Mouse (Mus musculus) limb, embryonic 14.5 days (tissue): ENCODE results near the gene Nop53. TPM values are rescaled to one million over a fixed set of nuclear protein-coding genes. Genes with fewer than 3 reads are reported as not detected.

Source experiments
- ATAC-seq: fragments of 200-750 bp; cut with Nextera tagmentation; 2 replicates; pipeline ENCODE4 v1.8.0; 2017; ENCODE audit warnings: low read depth, moderate number of reproducible peaks, moderate TSS enrichment; ENCODE audit not compliant: low FRiP score
- DNase-seq: peaks from one replicate; pipeline ENCODE4 v3.0.0-alpha.2; 2015; ENCODE audit warnings: low spot score
- H3K27ac ChIP-seq: fragments of 300-500 bp; sonication (generic); replicated peaks from 2 replicates; pipeline ENCODE4 v1.5.1; 2014; ENCODE audit warnings: low read depth, mild to moderate bottlenecking, low read length, moderate library complexity, mixed read lengths
- H3K27me3 ChIP-seq: fragments of 300-500 bp; sonication (generic); 2 replicates; pipeline ENCODE4 v1.6.1; 2014; ENCODE audit warnings: low read length, mixed read lengths; ENCODE audit not compliant: control insufficient read depth, insufficient read depth
- H3K36me3 ChIP-seq: fragments of 300-500 bp; sonication (generic); 2 replicates; pipeline ENCODE4 v1.6.1; 2014; ENCODE audit warnings: mild to moderate bottlenecking, low read length, moderate library complexity, mixed read lengths; ENCODE audit not compliant: control insufficient read depth, insufficient read depth
- H3K4me1 ChIP-seq: fragments of 300-500 bp; sonication (generic); 2 replicates; pipeline ENCODE4 v1.6.1; 2014; ENCODE audit warnings: antibody characterized with exemption, low read length, mixed read lengths; ENCODE audit not compliant: control insufficient read depth, insufficient read depth
- H3K4me2 ChIP-seq: fragments of 300-500 bp; sonication (generic); replicated peaks from 2 replicates; pipeline ENCODE4 v1.6.1; 2014; ENCODE audit warnings: low read depth, mild to moderate bottlenecking, low read length, moderate library complexity; ENCODE audit not compliant: severe bottlenecking
- H3K4me3 ChIP-seq: fragments of 300-500 bp; sonication (generic); replicated peaks from 2 replicates; pipeline ENCODE4 v1.5.1; 2014; ENCODE audit warnings: low read length
- H3K9ac ChIP-seq: fragments of 300-500 bp; sonication (generic); 2 replicates; pipeline ENCODE4 v1.6.1; 2014; ENCODE audit warnings: mild to moderate bottlenecking, low read depth, low read length, moderate library complexity; ENCODE audit not compliant: severe bottlenecking
- H3K9me3 ChIP-seq: fragments of 300-500 bp; sonication (generic); 2 replicates; pipeline ENCODE4 v1.6.1; 2016; ENCODE audit warnings: low read length; ENCODE audit not compliant: control insufficient read depth
- POLR2A ChIP-seq: fragments of 200-500 bp; IDR thresholded peaks from 2 replicates; pipeline ENCODE4 v1.8.0; 2012; ENCODE audit warnings: inconsistent platforms, mild to moderate bottlenecking, moderate library complexity, borderline replicate concordance; ENCODE audit not compliant: insufficient read depth, insufficient read length; ENCODE audit errors: extremely low read depth
- WGBS: fragments of 180-500 bp; shearing (Covaris S2); extraction: QIAGEN DNeasy Blood & Tissue Kit; methylation state at CpG from one replicate; pipeline ENCODE4 v1.1.7; 2014; 5-methylcytosine and 5-hydroxymethylcytosine counted together
- polyA plus RNA-seq, 2 experiments: library from polyadenylated mRNA; depleted of rRNA in 1 of 2; stranded (reverse) in 1 of 2; unstranded in 1 of 2; fragments of >200 nt; fragmentation: Nextera tagmentation in 1 of 2; extraction: Ambion mirVana in 1 of 2; gene quantifications; 2 replicates each; pipeline versions ENCODE4 v1.2.1 to v1.2.3; 2012 to 2014

The Nop53 gene
- polyA plus RNA-seq, 2 experiments = 176 to 192 TPM

- 52% methylated on average over 5 of the region's 5 CpGs for WGBS
- H3K9me3 ChIP-seq = no peaks in the 10 kb centered on the region
- TF ChIP-seq POLR2A = no peak
- no peak for DNase-seq
- no peak overlapping the region for H3K4me2 ChIP-seq
- ATAC-seq = no peak; the same call in 1 of the 2 replicates
- H3K9ac ChIP-seq = no peak overlapping the region
- H3K4me1 ChIP-seq = no peaks in the 10 kb centered on the region
- H3K27ac ChIP-seq = no peak overlapping the region
- no peaks in the 10 kb centered on the region for H3K27me3 ChIP-seq
- no peak overlapping the region for H3K4me3 ChIP-seq
- H3K36me3 ChIP-seq = peaks cover 66% of the 10 kb centered on the region
These were observed 28.8 kb upstream of the Nop53 start for GRCm38 (mm10) chr7:15974712-15975111.

- Histone ChIP-seq H3K9ac (no peak overlapping the region), H3K27me3 (no peaks in the 10 kb centered on the region), H3K4me2 (no peak overlapping the region), H3K9me3 (no peaks in the 10 kb centered on the region), H3K36me3 (peaks cover 54% of the 10 kb centered on the region), H3K4me3 (no peak overlapping the region), H3K27ac (no peak overlapping the region), H3K4me1 (no peaks in the 10 kb centered on the region)
- ATAC-seq = no peak
- WGBS = 66% methylated on average over 25 of the region's 25 CpGs
- TF ChIP-seq POLR2A = no peak
- no peak for DNase-seq
These were observed 26.4 kb upstream of the Nop53 start for GRCm38 (mm10) chr7:15972247-15972646.

- H3K27me3 ChIP-seq = no peaks in the 10 kb centered on the region
- H3K9me3 ChIP-seq = no peaks in the 10 kb centered on the region
- H3K4me3 ChIP-seq = no peak overlapping the region
- DNase-seq (no peak), ATAC-seq (no peak)
- H3K9ac ChIP-seq = no peak overlapping the region
- H3K4me1 ChIP-seq = no peaks in the 10 kb centered on the region
- no peak overlapping the region for H3K4me2 ChIP-seq
- H3K36me3 ChIP-seq = peaks cover 35% of the 10 kb centered on the region
- no peak overlapping the region for H3K27ac ChIP-seq
- WGBS = 79% methylated on average over 3 of the region's 3 CpGs
- TF ChIP-seq POLR2A = no peak
These were observed 23.8 kb upstream of the Nop53 start for GRCm38 (mm10) chr7:15969674-15970073.

GRCm38 (mm10) chr7:15968322-15968721 lies 22.4 kb upstream of the Nop53 start:
- Histone ChIP-seq H3K36me3 (peaks cover 22% of the 10 kb centered on the region), H3K9me3 (no peaks in the 10 kb centered on the region), H3K4me1 (peaks cover 3% of the 10 kb centered on the region), H3K27ac (no peak overlapping the region), H3K4me3 (no peak overlapping the region), H3K27me3 (no peaks in the 10 kb centered on the region), H3K4me2 (no peak overlapping the region), H3K9ac (no peak overlapping the region)
- DNase-seq (no peak), ATAC-seq (no peak)
- 88% methylated on average over 8 of the region's 8 CpGs for WGBS
- TF ChIP-seq POLR2A = no peak

GRCm38 (mm10) chr7:15967312-15967711 lies 21.4 kb upstream of the Nop53 start, which contains the start of gene Ehd2:
Gene Ehd2, minus strand, starts transcription at chr7:15967567.
- peaks cover 13% of the 10 kb centered on the region for H3K4me1 ChIP-seq
- ATAC-seq = peak; percentile 84
- peaks cover 12% of the 10 kb centered on the region for H3K36me3 ChIP-seq
- peak within 1 kb of the TSS; percentile 48 for H3K4me3 ChIP-seq
- WGBS = under 1% methylated on average over 22 of the region's 22 CpGs
- DNase-seq = peak; percentile 86
- no peaks in the 10 kb centered on the region for H3K27me3 ChIP-seq
- TF ChIP-seq POLR2A = no peak
- H3K9ac ChIP-seq = peak within 1 kb of the TSS; percentile 64
- H3K27ac ChIP-seq = no peak within 1 kb of the TSS
- H3K4me2 ChIP-seq = peak within 1 kb of the TSS; percentile 61
- no peaks in the 10 kb centered on the region for H3K9me3 ChIP-seq

GRCm38 (mm10) chr7:15966489-15966888 lies 20.6 kb upstream of the Nop53 start:
- H3K9ac ChIP-seq = peak overlapping the region; percentile 64; the same call in 1 of the 2 replicates
- peaks cover 22% of the 10 kb centered on the region for H3K4me1 ChIP-seq
- peak overlapping the region; percentile 48 for H3K4me3 ChIP-seq
- no peaks in the 10 kb centered on the region for H3K27me3 ChIP-seq
- no peaks in the 10 kb centered on the region for H3K9me3 ChIP-seq
- DNase-seq = no peak
- no peak for ATAC-seq
- WGBS = 67% methylated on average over 3 of the region's 3 CpGs
- H3K36me3 ChIP-seq = peaks cover 3% of the 10 kb centered on the region
- no peak for TF ChIP-seq POLR2A
- H3K4me2 ChIP-seq = peak overlapping the region; percentile 61
- H3K27ac ChIP-seq = no peak overlapping the region
